Mouse (Mus musculus) thymus, adult 2 months (tissue): Measurements from ENCODE around the gene Fbp1. TPM values are rescaled to one million over a fixed set of nuclear protein-coding genes. Genes with fewer than 3 reads are reported as not detected.
A peak's percentile ranks its signal among the peaks of the same experiment; 100 is the strongest.
"Not testable (repeated sequence)": the region's sequence is repeated elsewhere in the genome, so short reads cannot be mapped to it uniquely, and the experiment has no call there.

Source experiments
- DNase-seq: peaks from one replicate; pipeline ENCODE4 v3.0.0; 2021
- H3K27ac ChIP-seq: fragments of 200-500 bp; 2 replicates; pipeline ENCODE4 v1.5.1; 2012; ENCODE audit warnings: low read length, control low read depth; ENCODE audit not compliant: control insufficient read depth, insufficient read depth
- H3K27me3 ChIP-seq: fragments of 200-500 bp; 2 replicates; pipeline ENCODE4 v1.6.1; 2012; ENCODE audit warnings: mild to moderate bottlenecking, low read length, moderate library complexity, mixed read lengths; ENCODE audit not compliant: control insufficient read depth, insufficient read depth
- H3K36me3 ChIP-seq: fragments of 200-500 bp; 2 replicates; pipeline ENCODE4 v1.6.1; 2012; ENCODE audit warnings: mild to moderate bottlenecking, low read length, moderate library complexity; ENCODE audit not compliant: control insufficient read depth, insufficient read depth
- H3K4me1 ChIP-seq: fragments of 200-500 bp; replicated peaks from 2 replicates; pipeline ENCODE4 v1.6.1; 2012; ENCODE audit warnings: low read length; ENCODE audit not compliant: control insufficient read depth, insufficient read depth
- H3K4me3 ChIP-seq: fragments of 200-500 bp; 2 replicates; pipeline ENCODE4 v1.5.1; 2012; ENCODE audit warnings: mild to moderate bottlenecking, low read length, control low read depth, moderate library complexity; ENCODE audit not compliant: control insufficient read depth, insufficient read depth
- CTCF ChIP-seq: fragments of 200-500 bp; IDR thresholded peaks from 2 replicates; pipeline ENCODE4 v1.5.1; 2012; ENCODE audit warnings: mild to moderate bottlenecking, control low read depth, low read length, moderate library complexity, borderline replicate concordance; ENCODE audit not compliant: control insufficient read depth, poor library complexity, insufficient read depth; ENCODE audit errors: extremely low read depth
- POLR2A ChIP-seq: fragments of 200-500 bp; IDR thresholded peaks from 2 replicates; pipeline ENCODE4 v1.6.1; 2012; ENCODE audit warnings: mild to moderate bottlenecking, low read length, control low read depth, moderate library complexity; ENCODE audit not compliant: control insufficient read depth, poor library complexity, insufficient read depth; ENCODE audit errors: extremely low read depth
- WGBS: fragments of 180-500 bp; shearing (Covaris S2); methylation state at CpG from one replicate; pipeline ENCODE4 v1.1.7; 2018; 5-methylcytosine and 5-hydroxymethylcytosine counted together
- polyA plus RNA-seq: library from polyadenylated mRNA; depleted of rRNA; stranded (reverse); fragments of >200 nt; gene quantifications from 2 replicates; pipeline ENCODE4 v1.2.3, GENCODE M21; 2012; rRNA removed

The Fbp1 gene
- polyA plus RNA-seq, 1 experiment: 2.3 TPM

DNA sequence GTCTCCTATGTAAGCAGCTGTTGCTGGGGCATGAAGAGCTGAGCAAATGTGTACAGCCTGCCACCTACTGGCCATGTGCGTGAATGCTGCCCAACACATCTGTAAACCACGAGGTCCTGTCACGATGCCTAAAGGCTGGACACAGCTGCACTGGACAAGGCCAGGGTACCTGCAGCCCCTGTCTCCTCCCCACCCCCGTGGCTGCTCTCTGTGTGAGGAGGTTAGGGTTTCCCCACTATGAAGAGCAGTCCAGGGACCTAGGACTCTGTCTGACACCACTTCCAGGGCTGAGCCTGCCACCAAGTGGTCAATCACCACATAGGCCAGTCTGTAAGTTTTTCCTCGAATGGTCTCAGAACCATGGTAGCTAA lies 31.8 kb downstream of the Fbp1 start:
- TF ChIP-seq POLR2A (no peak), CTCF (peak; percentile 97)
- Histone ChIP-seq H3K27ac (no peak overlapping the region), H3K27me3 (no peaks in the 10 kb centered on the region), H3K36me3 (no peaks in the 10 kb centered on the region), H3K4me1 (peaks cover 2% of the 10 kb centered on the region), H3K4me3 (0 out of 2 replicates have a peak overlapping the region, but pooled peaks have one; percentile 19)
- WGBS: 9% methylated on average over 5 of the region's 5 CpGs
- DNase-seq: peak; percentile 73

DNA sequence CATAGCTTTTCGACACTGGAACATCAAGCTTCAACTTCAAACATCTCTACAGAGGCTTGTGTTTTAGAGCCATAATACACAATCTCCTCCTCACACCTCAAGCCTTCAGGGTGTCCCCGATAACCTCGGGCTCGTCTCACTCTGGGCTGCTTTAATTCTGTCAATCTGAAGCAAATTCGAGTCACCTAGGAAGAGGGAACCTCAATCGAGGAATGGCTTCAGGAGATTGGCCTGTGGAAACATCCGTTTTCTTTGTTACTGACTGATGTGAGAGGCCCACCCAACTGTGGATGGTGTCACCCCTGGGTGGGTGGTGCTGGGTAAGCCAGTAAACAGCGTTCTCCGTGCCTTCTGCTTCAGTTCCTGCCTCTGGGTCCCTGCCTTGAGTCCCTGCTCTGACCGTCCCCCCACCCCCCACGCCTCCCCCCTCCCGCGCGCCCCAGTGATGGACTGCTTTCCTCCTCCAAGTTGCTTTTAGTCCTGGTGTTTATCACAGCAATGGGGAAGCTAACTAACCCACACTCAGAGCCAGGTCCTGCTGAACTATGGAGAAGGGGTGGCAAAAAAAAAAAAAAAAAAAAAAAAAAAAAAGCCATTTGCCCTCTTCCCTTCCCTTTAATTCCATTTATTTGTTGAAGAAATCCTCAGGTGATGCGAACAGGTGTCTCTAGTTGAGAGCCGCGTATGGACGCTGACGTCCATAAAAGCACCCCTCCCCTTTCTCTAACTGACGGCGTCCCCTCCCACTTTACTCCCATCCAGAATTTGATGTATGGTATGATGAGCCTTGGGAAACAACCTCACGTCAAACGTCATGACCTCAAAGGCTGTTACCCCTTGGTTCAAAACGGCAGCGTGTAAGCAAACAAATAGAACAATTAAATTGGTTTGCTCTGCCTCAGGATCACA lies 32.4 kb downstream of the Fbp1 start:
- Histone ChIP-seq H3K4me3 (no peak overlapping the region), H3K4me1 (peaks cover 2% of the 10 kb centered on the region), H3K27ac (no peak overlapping the region), H3K36me3 (no peaks in the 10 kb centered on the region), H3K27me3 (no peaks in the 10 kb centered on the region)
- WGBS: 36% methylated on average over 25 of the region's 25 CpGs
- no peak for TF ChIP-seq CTCF
- TF ChIP-seq POLR2A: no peak
- DNase-seq: no peak

DNA sequence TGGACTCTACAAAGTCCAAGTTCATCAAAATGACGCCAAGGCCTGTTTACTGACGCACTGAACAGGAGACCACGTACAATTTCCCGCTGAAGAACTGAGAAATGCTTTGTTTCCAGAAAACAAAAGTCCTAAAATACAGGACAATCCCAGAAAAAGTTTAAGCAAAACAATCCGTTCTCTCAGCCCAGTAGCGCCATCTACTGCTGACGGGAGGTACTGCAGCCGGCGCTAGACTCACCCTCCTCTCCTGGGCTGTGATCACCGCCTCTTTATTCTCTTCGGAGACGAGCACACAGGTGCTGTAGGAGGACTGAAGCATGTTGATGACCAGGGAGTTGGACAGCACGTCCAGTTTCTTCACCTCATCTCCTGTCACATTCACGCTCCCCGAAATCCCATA lies 33.4 kb downstream of the Fbp1 start:
- DNase-seq: peak; percentile 77
- 17% methylated on average over 15 of the region's 15 CpGs for WGBS
- no peaks in the 10 kb centered on the region for H3K36me3 ChIP-seq
- no peak overlapping the region for H3K4me3 ChIP-seq
- H3K27me3 ChIP-seq: no peaks in the 10 kb centered on the region
- no peak overlapping the region for H3K27ac ChIP-seq
- H3K4me1 ChIP-seq: peaks cover 2% of the 10 kb centered on the region
- TF ChIP-seq POLR2A (no peak), CTCF (peak; percentile 86; the same call in 1 of the 2 replicates)

DNA sequence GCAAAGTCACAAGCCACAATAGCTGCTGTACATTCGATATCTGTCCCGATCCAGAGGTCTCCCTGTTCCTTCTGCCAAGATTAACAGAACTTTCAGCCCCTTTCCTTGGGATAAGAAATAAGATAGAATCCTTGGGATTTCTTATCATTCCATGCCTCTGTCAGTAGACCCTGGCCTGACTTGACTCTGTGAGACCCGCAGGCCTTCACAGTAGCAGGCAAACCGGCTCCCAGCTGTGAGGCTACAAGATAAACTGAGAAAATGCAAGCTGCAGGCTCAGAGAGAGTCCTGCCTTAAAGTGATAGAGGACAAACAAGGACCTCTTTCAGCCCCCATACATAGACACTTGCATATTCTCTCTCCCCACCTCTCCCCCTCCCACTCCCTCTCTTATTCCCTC lies 54.7 kb downstream of the Fbp1 start:
- no peak for DNase-seq
- H3K4me3 ChIP-seq: no peak overlapping the region
- WGBS: 67% methylated on average over 4 of the region's 4 CpGs
- no peak for TF ChIP-seq CTCF
- TF ChIP-seq POLR2A: no peak
- no peaks in the 10 kb centered on the region for H3K27me3 ChIP-seq
- H3K27ac ChIP-seq: no peak overlapping the region
- H3K36me3 ChIP-seq: no peaks in the 10 kb centered on the region
- H3K4me1 ChIP-seq: no peaks in the 10 kb centered on the region

DNA sequence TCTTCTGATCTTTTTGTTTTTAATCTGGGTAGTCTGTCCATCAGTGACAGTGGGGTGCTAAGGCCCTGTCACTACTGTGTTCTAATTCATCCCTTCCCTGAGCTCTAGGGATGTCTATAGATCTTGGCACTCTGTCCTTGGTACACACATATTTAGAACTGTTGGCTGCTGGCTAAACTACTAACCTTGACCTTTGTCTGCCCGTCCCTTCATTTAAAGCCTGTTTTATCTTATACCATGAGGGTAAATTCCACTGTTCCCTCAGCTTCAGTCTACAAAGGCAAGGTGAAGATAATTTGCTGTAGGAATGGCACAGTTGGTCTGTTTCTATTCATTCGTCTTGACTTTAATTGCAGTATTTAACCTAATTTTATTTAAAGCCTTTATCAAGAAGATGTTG lies 55.8 kb downstream of the Fbp1 start:
- Histone ChIP-seq H3K27me3 (no peaks in the 10 kb centered on the region), H3K4me3 (no peak overlapping the region), H3K36me3 (no peaks in the 10 kb centered on the region), H3K4me1 (no peaks in the 10 kb centered on the region), H3K27ac (no peak overlapping the region)
- no peak for TF ChIP-seq POLR2A
- no peak for TF ChIP-seq CTCF
- WGBS: 93% methylated on average over 2 of the region's 2 CpGs
- no peak for DNase-seq

DNA sequence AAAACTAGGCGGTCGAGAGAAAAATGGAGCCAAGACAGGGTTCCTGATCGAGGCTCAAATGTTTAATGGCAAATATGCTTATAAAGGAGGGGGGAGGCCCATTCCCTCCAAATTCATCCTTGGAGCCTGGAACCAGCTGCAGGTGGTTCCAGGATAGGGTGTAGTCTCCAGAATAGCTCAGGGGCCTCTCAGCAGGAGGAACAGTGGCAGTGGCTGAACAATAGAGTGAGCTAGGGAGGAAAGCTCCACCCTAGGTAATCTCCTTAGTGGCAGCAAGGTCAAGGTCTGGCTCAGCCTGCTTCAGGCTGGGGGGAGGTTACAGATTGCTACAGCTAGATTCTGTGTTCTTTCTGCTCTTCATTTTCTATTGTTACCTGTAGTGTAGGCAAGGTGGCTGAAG lies 72.4 kb downstream of the Fbp1 start:
- H3K36me3 ChIP-seq, H3K27me3 ChIP-seq, H3K27ac ChIP-seq, H3K4me1 ChIP-seq, H3K4me3 ChIP-seq, DNase-seq: not testable (repeated sequence)
- 95% methylated on average over 3 of the region's 3 CpGs for WGBS

Other genes starting within 250 kb of the Fbp1 start
- 1.6 TPM in 2 replicates for gene Platr25, start 127.6 kb downstream of the Fbp1 start, polyA plus RNA-seq
- 2.5 and 3.7 TPM in 2 replicates for gene Gm5141, start 102.5 kb downstream of the Fbp1 start, polyA plus RNA-seq
- gene Fbp2, start 29.9 kb downstream of the Fbp1 start, polyA plus RNA-seq: 0.69 and 1.0 TPM in 2 replicates
- 56.2 and 61.4 TPM in 2 replicates for gene 2010111I01Rik, start 76.6 kb upstream of the Fbp1 start, polyA plus RNA-seq